Mouse (Mus musculus) thymus, postnatal 36 days (tissue): ENCODE measurements around the gene Zbtb3.
"Not testable (repeated sequence)": the region's sequence is repeated elsewhere in the genome, so short reads cannot be mapped to it uniquely, and the experiment has no call there.

Experiments used
- DNase-seq, 2 experiments: peaks; one replicate each; pipeline ENCODE4 v3.0.0; 2022; ENCODE audit warnings: mixed read lengths in 2 of 2

Zbtb3 gene

DNA sequence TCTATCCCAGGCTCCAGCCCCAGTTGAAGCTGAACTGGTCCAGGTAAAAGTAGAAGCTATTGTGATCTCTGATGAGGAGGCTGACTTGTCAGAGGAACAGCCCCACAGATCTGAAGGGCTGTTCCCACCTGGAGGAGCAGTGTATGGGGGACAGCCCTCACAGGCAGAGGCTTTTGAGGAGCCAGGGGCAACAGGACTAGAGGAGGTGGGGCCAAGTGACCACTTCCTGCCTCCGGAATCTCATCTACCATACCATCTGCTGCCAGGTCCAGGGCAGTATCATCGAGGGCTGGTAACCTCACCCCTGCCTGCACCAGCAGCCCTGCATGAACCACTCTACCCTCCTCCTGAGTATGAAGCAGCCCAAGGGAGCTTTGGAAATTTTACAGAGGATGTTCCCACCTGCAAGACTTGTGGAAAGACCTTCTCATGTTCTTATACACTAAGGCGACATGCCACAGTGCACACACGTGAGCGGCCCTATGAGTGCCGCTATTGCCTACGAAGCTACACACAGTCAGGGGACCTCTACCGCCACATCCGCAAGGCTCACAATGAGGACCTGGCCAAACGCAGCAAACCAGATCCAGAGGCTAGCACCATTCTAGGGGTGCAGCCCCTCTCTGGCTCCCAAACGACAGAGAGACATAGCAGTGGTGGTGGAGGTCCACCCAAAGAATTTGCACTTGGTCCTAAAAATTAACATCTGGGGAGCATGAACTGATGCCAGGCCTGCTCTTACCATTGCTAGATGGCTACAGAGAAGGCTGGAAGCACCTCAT, 1.7 kb downstream of the Zbtb3 start:
- no peak for DNase-seq

DNA sequence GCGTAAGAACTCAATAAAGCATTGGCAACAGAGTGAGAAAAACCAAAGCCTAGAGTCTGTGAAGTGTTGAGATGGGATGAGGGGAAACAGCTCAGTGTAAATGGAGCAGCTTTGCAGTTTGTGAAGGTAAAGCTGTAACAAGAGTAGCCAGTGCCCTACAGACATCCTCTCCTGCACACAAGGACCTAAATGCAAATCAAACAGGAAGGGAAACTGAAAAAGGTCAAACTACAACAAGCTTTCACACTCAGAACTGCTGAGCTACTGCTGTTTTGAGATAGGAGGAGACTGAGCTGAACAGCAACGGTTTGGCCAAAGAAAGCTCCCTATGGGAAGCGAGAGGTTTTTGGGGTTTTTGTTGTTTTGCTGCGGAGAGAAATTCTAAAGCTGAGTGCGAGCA, 4.5 kb downstream of the Zbtb3 start:
- DNase-seq = no peak

DNA sequence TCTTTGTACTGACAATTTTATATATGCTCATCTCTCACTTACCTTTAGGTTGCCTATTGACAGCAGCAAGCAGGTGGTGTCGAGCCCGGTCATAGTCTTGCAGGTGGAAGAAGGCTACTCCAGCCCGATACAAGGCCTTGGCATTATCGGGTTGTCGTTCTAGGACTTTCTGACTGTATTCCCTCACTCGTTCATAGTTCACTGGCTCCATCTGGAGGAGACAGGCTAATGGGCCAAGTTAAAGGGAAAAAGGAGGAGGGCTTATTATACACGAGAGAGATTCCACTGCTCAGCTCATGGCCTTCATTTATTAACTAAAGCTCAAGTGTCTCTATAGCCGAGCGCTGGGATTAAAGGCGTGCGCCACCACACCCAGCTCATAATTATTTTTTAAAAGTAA, 13.5 kb downstream of the Zbtb3 start:
- DNase-seq = no peak

GRCm38 (mm10) chr19:8817001-8817400, 14.6 kb downstream of the Zbtb3 start:
- DNase-seq = no peak

GRCm38 (mm10) chr19:8818301-8818798, 16.0 kb downstream of the Zbtb3 start:
- DNase-seq = peak in 1 of 2 experiments; percentile 21

- peak; percentile 90 to 95 for DNase-seq
Observed at GRCm38 (mm10) chr19:8818801-8819595, 16.6 kb downstream of the Zbtb3 start, which contains the start of gene Ttc9c. Gene Ttc9c, minus strand, starts transcription at chr19:8819333.

DNA sequence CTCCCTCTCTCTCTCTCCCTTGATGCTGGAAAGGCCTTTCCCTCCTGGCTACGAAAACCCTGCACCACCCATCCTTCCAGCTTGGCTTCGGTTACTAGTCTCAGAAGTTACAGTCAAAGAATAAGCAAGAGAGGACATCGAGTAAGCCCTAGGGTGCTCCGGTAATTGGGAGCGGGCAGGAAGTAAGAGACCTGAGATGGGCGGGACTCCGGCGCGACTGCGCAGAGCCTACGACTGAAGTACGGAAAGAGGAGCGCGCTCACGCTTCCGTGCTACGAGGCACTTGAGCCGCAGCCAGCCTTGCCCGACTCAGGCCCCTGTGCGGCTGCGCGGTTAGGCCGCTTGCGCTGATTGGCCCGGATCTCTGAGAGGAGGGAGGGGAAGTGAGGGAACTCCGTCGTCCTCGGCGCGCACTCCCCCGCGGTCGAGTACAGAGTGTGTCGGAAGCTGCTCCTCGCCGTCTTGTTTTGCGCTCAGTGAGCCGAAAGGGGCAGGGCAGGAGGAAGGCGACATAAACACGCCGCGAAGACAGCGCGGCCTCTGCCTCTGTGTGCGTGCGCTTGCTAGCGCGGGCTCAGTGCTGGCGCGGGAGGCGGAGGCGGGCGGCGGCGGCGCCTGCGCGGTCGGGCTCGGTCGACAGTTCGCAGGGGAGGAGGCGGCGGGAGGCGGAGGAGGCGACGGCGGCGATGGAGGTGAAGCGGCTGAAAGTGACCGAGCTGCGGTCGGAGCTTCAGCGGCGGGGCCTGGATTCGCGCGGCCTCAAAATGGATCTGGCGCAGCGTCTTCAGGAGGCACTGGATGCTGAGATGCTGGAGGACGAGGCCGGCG, 17.5 kb downstream of the Zbtb3 start, which contains the start of gene Hnrnpul2:
Gene Hnrnpul2, plus strand, starts transcription at position 415 of the 828 bp plus-strand sequence.
- peak; percentile 96 to 99 for DNase-seq

DNA sequence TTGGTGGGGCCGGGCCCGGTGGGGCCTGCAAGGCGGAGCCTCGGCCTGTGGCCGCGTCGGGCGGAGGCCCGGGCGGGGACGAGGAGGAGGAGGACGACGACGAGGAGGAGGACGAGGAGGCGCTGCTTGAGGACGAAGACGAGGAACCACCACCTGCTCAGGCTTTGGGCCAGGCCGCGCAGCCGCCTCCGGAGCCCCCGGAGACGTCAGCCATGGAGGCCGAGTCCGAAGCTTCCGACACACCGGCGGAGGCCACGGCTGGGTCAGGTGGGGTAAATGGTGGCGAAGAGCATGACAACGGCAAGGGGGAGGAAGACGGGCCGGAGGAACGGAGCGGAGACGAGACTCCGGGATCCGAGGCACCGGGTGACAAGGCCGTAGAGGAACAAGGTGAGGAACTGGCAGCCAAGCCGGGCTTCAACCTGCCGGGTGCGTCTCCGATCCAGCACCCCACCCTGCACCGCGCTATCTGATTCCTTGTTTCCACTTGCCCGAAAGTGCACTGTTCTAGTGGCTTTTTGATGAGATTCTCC, 18.1 kb downstream of the Zbtb3 start:
- no peak for DNase-seq

DNA sequence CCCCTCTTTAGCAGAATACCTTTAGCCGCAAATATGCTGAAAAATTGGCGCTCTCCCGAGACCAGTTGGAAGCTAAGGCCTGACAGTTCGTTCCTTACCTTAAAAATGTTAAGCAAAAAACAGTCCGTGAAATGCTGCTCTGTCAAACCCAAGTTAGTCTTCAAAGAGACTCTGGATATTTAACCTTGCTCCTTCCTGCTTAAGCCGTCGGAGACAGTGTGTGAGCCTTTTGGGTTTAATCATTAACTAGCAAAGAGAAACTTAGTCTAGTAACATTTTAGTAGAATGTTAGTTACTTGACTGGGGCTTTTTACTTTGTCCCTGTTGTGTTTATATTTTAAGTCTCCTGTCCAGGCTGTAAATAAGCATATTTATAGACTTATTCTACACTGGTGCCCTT, 18.8 kb downstream of the Zbtb3 start:
- no peak for DNase-seq

- DNase-seq = no peak
Observed at GRCm38 (mm10) chr19:8822696-8823095, 20.3 kb downstream of the Zbtb3 start.

- no peak for DNase-seq
Observed at GRCm38 (mm10) chr19:8829660-8830059, 27.3 kb downstream of the Zbtb3 start, which contains the start of gene AC129217.1. Gene AC129217.1, plus strand, starts transcription at chr19:8829773.

DNA sequence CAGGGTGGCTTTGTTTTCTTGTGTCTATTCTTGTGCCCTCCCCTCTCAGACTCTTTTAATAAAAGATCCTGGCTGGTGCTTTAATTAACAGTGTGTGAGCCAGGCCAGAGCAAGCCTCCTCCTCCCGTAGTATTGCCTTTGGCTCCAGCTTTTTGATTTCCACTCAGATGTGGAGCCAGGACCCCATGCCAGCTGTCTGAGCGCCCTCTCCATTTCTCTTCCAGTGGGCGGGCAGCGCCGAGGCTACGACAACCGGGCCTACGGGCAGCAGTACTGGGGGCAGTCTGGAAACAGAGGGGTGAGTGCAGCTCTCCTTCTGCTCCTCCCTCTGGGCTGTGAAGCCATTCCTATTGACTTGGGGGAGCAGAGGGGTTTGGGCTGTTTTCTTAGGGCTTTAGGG, 28.3 kb downstream of the Zbtb3 start:
- DNase-seq = no peak

DNA sequence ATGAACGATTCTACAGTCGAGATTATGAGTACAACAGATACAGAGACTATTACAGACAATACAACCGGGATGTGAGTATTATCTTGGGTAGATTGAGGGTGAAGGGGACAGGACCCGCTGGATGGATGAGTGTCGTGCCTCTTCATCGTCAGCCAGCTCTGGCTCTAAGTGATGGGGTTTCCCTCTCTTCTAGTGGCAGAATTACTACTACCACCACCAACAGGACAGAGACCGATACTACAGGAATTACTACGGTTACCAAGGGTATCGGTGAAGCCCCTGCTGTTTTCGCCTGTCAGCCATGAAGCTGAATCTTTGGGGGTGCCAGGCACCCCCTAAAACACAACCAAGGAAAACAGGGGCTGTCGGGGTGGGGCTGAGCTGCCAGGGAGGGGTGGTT, 28.9 kb downstream of the Zbtb3 start:
- DNase-seq = no peak

DNA sequence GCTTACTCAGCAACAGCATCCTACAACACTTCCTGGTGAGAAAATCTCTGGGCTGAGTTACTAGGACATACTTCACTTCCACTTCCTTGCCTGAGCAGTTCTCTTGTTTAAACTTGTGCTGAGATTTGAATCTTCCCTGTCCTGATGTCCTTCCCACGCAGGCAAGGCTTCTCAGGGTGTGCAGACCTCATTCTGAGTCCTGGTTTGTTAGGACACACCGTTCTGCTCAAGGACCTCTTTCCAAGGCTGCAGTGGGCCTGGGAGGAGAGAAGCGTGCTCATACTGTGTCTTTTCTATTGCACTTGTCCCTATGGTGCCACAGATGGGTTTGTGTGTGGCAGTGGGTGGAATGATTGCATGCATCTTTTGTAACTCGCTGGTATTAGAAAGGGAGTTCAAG, 30.6 kb downstream of the Zbtb3 start:
- no peak for DNase-seq

DNA sequence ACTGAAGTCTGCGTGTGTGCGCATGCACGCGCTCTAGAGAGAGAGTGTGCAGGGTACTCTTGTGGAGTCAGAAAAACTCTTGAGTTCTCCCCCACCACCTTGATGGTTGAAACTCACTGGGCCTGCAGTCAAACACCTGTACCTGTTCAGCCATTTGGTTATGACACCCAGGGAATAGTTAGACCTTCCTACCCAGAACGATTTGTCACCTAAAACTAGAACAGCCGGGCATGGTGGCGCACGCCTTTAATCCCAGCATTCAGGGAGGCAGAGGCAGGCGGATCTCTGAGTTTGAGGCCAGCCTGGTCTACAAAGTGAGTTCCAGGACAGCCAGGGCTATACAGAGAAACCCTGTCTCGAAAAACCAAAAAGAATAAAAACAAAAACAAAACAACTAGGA, 34.0 kb downstream of the Zbtb3 start:
- DNase-seq = not testable (repeated sequence)

GRCm38 (mm10) chr19:8837251-8837791, 35.0 kb downstream of the Zbtb3 start, which contains the start of gene Bscl2:
Gene Bscl2, plus strand, starts transcription at chr19:8837467.
- DNase-seq = peak; percentile 81 to 85

DNA sequence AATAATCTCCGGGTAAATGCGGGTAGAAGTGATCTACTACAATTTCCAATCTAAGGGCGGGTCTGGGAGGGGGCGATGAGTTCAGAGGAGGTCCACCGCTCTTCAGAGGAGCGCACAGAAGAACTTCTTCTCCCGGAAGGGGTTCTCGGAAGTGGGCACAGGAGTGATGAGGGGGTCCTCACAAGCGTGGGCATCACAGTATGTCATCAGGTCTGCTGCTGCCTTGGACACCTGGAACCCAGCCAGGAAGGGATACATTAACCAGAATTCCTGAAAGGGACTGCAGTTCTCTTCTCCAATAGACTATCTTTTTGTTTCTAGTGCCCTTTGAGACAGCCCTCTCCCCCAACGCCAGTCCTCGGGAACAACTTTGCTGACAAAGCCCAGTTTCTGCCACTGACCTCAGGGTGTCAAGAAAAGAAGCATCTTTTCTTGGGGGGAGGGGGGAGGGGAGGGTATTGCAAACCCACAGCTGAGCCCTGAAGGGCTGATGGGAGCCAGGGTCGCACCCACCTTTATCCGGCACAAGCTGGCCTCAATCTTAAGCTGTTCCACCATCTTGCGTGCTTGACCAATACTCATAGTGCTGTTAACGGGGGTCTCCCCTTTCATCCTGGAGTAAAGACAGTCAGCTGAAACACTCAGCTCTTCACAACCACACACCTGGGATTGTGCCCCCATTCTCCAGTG, 35.8 kb downstream of the Zbtb3 start:
- no peak for DNase-seq

- no peak for DNase-seq
Observed at GRCm38 (mm10) chr19:8839103-8839907, 37.0 kb downstream of the Zbtb3 start, which contains the start of gene Gng3. Gene Gng3, minus strand, starts transcription at chr19:8839194.

DNA sequence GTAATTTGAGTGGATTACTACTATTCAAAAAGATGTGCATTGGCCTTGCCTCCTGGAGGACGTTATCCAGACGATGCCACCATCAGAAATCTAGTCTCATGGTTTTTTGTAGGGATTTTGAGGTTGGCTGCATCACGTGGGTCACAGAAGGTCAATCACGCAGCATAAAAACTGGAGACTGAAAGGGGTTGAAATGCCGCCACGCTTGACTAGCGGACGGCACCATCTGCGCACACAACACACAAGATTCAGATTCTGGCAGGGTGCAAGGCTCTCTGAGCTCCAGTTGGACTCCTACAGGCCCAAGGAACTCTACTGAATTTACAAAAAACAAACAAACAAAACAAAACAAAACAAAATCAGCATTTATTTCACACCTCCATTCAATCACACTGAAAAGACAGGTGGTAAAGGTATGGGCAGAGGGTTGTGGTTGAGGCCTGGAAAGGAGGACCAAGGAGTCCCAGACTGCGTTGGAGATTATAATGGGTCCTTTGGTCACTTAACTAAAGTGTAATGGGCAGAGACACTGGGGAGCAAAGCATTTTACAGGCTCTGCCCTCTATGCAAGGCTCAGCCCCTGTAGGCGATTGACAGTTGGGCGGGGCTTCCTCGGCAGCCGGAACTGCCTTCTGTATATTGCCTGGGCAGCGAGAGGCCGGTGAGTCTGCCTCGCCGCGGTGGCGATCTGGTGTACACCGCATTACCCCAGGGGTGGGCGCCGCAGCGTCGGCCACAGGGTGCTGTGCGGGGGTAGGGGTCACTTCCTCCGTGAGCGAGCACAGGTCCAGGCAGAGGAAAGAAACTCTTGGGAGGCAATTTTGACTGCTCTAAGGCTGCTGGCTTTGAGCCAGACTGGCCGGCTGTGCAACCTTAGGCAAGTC, 37.8 kb downstream of the Zbtb3 start:
- DNase-seq = peak; percentile 63 to 68
